Mouse (Mus musculus): ENCODE data around the gene Esrrg.

DNA sequence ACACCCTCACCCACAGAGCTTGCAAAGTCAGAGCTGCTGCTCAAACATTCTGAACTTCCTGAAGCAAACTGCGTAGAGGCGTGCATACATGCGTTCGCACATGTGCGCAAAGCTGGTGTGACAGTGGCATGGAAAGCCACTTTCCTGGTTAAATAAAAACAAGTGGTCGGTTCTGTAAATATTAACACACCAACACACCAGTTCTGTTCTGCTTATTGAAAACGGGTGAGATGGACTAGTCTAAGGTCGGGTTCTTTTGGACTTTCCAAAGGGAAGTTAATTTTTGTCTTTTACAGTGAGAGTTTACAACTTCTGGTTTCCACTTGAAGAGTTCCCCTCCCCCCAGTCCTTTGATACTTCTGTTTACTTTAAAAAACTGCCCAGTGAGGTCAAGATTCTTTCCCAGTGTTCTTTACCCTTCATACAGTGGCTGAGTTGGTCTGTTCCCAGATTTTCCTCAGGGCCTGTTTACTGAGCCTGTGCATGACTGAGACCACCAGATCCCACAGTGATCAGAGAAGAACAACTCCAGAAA, 22.0 kb upstream of the Esrrg start:
- TF ChIP-seq MAX (IDR thresholded peaks at IDR 0.05) (no peak), CTCF (IDR thresholded peaks at IDR 0.05; ENCODE audit: control insufficient read depth, insufficient read depth, insufficient read length) (no peak), FOSL1 (IDR thresholded peaks at IDR 0.05; ENCODE audit: insufficient read depth, low read length, poor library complexity, severe bottlenecking) (no peak), USF1 (IDR thresholded peaks at IDR 0.05; ENCODE audit: low read depth) (no peak), MYOD1 (IDR thresholded peaks at IDR 0.05; ENCODE audit: control insufficient read depth, insufficient read length, low read depth) (no peak)

Measured in C2C12 (cell line).